Mouse (Mus musculus): Measurements from ENCODE around the gene Afdn.

Afdn gene

DNA sequence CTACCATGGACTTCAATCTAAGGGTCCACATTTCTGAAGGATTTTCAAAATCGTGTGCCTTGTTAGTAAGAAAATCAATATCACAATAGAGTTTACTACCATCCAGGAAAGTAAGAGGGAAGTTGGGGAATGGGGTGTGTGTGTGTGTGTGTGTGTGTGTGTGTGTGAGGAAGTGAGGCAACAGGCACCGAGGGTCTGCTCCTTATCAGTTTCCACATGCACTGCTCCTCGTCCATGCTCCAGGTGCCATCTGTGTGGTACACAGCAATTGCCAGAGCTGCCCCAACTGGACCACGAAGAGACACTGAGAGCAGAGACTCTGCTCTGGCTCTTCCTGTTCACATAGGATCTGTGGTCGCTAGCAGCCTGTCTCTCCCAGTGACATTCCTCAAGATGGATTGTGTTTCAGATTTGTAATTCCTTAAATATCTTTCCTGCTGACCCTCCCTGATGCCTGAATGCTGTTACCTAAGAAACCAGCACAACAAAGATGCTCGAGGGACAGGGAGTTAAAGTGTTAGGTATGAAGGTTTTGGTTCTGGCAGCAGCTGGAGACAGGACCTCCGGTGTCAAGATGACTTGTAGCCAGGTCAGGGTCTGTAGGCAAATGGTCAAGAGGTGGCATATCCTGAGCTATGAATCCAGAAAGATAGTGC lies 22.1 kb upstream of the Afdn start:
- in situ Hi-C loops (cut with MboI, MseI) = no loop called here

- in situ Hi-C loops (cut with MboI, MseI) = no loop called here
Observed at GRCm38 (mm10) chr17:13738916-13739315, 21.4 kb upstream of the Afdn start.

DNA sequence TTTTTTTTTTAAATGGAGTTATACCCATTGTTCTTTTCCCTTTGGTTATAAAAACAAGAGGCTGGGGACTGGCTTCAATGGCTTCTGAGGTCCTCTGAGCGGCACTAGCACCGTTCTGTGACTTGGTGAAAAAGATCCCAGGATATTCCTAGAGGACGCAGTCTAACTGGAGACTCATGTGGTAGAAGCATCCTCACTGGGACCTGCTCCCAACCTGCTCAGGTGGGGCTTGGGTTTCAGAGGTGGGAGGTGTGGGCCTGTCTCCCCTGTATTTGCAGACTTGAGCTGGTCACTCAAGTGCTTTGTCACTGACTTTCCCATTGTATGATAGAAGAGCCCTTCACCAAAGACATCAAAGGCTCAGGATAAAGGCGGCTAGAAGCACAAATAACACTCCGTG lies 20.4 kb upstream of the Afdn start:
- in situ Hi-C loops (cut with MboI, MseI) = no loop called here

- in situ Hi-C loops (cut with MboI, MseI) = no loop called here
Observed at GRCm38 (mm10) chr17:13740796-13741195, 19.5 kb upstream of the Afdn start.

DNA sequence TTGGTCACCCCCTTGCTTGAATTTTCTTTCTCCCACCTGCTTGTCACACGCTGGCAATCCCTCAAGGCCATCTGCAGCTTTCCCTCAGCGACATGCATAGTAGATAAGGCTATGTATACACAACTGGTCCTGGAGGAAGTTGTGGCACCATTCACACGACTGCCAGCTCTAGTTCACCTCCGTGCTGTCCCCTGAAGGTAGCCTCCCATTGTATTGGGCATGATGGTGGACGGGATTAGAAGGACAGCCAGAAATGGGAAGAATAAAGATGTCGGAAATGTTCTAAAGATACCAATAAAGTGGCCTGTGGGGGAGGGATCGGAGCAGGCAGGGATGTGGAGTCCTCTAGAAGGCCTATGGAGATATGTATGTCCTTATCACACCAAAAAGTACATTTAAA lies 18.7 kb upstream of the Afdn start:
- in situ Hi-C loops (cut with MboI, MseI) = no loop called here

- in situ Hi-C loops (cut with MboI, MseI) = no loop called here
Observed at GRCm38 (mm10) chr17:13742334-13742733, 18.0 kb upstream of the Afdn start.

GRCm38 (mm10) chr17:13742941-13743708 lies 17.2 kb upstream of the Afdn start:
- in situ Hi-C loops (cut with MboI, MseI) = no loop called here

- in situ Hi-C loops (cut with MboI, MseI) = no loop called here
Observed at GRCm38 (mm10) chr17:13743709-13744079, 16.6 kb upstream of the Afdn start.

DNA sequence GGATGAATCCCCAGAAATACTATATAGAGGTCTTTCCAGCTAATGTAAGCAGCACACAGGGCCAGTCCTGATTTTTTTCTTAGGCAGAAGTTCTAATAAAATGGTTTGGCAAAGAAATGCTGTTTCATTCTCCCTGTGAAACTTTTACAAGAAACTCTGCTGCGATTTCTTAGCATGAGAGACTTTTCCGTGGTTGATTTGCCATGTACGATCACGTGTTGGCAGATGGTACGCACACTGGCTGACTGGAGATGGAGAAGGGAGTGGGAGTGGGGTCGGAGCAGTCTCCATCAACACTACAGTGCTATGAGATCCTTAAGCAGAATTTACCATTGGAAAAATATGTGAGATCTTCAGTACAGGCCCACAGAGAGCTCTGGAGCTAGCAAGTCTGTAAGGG lies 16.1 kb upstream of the Afdn start:
- in situ Hi-C loops (cut with MboI, MseI) = no loop called here

DNA sequence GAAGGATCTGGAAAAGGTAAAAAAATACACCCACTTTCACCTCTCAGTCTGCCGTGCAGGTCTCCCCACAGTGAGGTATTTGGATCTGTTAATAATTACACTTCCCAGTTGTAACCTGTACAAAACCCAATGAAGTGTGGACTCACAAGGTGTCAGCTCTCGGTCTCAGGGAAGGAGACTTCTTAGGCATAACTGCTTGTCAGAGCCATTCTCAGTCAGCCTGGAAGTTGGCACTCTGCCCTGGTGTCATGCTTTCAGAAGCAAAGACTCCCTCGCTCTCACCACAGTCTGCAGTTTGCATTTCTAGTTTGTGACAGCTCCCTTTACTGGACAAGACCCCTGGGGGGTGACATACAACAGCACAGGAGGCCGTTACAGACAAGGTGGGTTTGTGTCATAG lies 15.5 kb upstream of the Afdn start:
- in situ Hi-C loops (cut with MboI, MseI) = loop anchor here (5.0 kb wide), 1 partner anchor 58 kb away; no protein-coding TSS in a partner anchor

DNA sequence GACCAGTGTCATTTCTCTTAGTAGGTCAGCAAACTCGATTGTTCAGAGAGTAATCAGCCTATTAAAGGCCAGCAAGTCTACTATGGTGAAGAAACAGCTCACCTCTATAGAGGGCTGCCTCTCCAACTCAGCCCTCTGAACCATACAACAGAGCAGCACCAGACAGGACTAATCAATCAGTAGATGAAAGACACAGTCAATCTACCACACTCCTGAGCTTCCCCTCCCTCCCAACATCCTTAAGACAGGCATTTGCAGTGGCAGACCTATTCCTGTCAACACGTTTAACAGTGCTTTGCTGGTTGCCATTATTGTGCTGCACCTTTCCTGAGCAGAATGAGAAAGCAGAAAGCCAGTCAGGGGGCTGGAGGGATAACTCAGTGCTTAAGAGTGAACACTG lies 15.0 kb upstream of the Afdn start:
- in situ Hi-C loops (cut with MboI, MseI) = loop anchor here (5.0 kb wide), 1 partner anchor 58 kb away; no protein-coding TSS in a partner anchor

DNA sequence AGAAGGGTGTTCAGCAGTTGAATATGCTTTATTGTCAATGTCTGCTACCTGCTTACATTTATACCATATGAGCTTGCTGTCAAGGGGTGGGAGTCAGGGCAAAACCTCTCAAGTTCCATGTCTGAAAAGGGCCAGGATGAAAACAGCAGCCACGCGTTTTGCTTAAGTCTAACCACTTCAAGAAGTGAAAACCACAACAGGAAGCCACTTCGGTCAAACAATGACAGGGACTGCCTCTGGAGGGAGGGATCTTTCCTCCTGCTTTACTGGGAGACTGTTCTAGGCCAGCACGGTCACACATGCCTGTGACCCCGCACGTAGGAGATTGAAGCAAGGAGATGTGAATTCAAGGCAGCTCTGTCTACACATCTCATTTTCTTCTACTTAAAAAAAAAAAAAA lies 14.0 kb upstream of the Afdn start:
- in situ Hi-C loops (cut with MboI, MseI) = loop anchor here (5.0 kb wide), 1 partner anchor 59 kb away; no protein-coding TSS in a partner anchor

GRCm38 (mm10) chr17:13747681-13748080 lies 12.7 kb upstream of the Afdn start:
- in situ Hi-C loops (cut with MboI, MseI) = loop anchor here (5.0 kb wide), 1 partner anchor 60 kb away; no protein-coding TSS in a partner anchor

- in situ Hi-C loops (cut with MboI, MseI) = loop anchor here (5.0 kb wide), 1 partner anchor 62 kb away; no protein-coding TSS in a partner anchor
Observed at GRCm38 (mm10) chr17:13749027-13749426, 11.3 kb upstream of the Afdn start.

GRCm38 (mm10) chr17:13753918-13754317 lies 6.4 kb upstream of the Afdn start:
- in situ Hi-C loops (cut with MboI, MseI) = no loop called here

- in situ Hi-C loops (cut with MboI, MseI) = no loop called here
Observed at GRCm38 (mm10) chr17:13754940-13755339, 5.4 kb upstream of the Afdn start.

GRCm38 (mm10) chr17:13758586-13758985 lies 1.8 kb upstream of the Afdn start:
- in situ Hi-C loops (cut with MboI, MseI) = no loop called here

GRCm38 (mm10) chr17:13759156-13759852 lies 1.0 kb upstream of the Afdn start:
- in situ Hi-C loops (cut with MboI, MseI) = no loop called here

GRCm38 (mm10) chr17:13760675-13761178 lies 388 bp downstream of the Afdn start:
- in situ Hi-C loops (cut with MboI, MseI) = loop anchor here (10.0 kb wide), 1 partner anchor 286 kb away; no protein-coding TSS in a partner anchor

- in situ Hi-C loops (cut with MboI, MseI) = loop anchor here (10.0 kb wide), 1 partner anchor 287 kb away; no protein-coding TSS in a partner anchor
Observed at GRCm38 (mm10) chr17:13761179-13761913, 1.0 kb downstream of the Afdn start, which contains the start of gene Tcte2. TSS of gene Tcte2 (minus strand) at chr17:13761825.

GRCm38 (mm10) chr17:13763819-13764218 lies 3.5 kb downstream of the Afdn start:
- in situ Hi-C loops (cut with MboI, MseI) = loop anchor here (10.0 kb wide), 1 partner anchor 289 kb away; no protein-coding TSS in a partner anchor

Measured in T-helper 1 cell (primary cell).